Mouse (Mus musculus) embryo, embryonic 10.5 days (tissue): Measurements from ENCODE around the gene Entpd1.
A peak's percentile ranks its signal among the peaks of the same experiment; 100 is the strongest.
"Not testable (repeated sequence)": the region's sequence is repeated elsewhere in the genome, so short reads cannot be mapped to it uniquely, and the experiment has no call there.

Experiments
- DNase-seq: peaks from one replicate; pipeline ENCODE4 v3.0.0-alpha.2; 2015; ENCODE audit warnings: low spot score

Entpd1 gene

GRCm38 (mm10) chr19:40611830-40612506 lies at the start of gene Entpd1, which contains the start of gene Tctn3:
Gene Entpd1 (plus strand): TSS chr19:40612366.
Gene Tctn3 (minus strand): TSS chr19:40612233.
- peak; percentile 99 for DNase-seq

GRCm38 (mm10) chr19:40563880-40564645 lies 48.1 kb upstream of the Entpd1 start:
- no peak for DNase-seq

- no peak for DNase-seq
Observed at GRCm38 (mm10) chr19:40567616-40568015, 44.5 kb upstream of the Entpd1 start.

GRCm38 (mm10) chr19:40570726-40571125 lies 41.4 kb upstream of the Entpd1 start:
- no peak for DNase-seq

GRCm38 (mm10) chr19:40575438-40575837 lies 36.7 kb upstream of the Entpd1 start:
- no peak for DNase-seq

GRCm38 (mm10) chr19:40580902-40581301 lies 31.3 kb upstream of the Entpd1 start:
- DNase-seq = no peak

GRCm38 (mm10) chr19:40581662-40582061 lies 30.5 kb upstream of the Entpd1 start:
- DNase-seq = no peak

- peak; percentile 3 for DNase-seq
Observed at GRCm38 (mm10) chr19:40586908-40587307, 25.3 kb upstream of the Entpd1 start.

- DNase-seq = peak; percentile 18
Observed at GRCm38 (mm10) chr19:40587491-40588292, 24.5 kb upstream of the Entpd1 start.

GRCm38 (mm10) chr19:40588293-40588654 lies 23.9 kb upstream of the Entpd1 start, which contains the start of gene Aldh18a1:
Gene Aldh18a1 (minus strand): TSS chr19:40588463.
- DNase-seq = peak; percentile 97

- DNase-seq = peak; percentile 96
Observed at GRCm38 (mm10) chr19:40588847-40589529, 23.2 kb upstream of the Entpd1 start.

GRCm38 (mm10) chr19:40589530-40589880 lies 22.7 kb upstream of the Entpd1 start:
- no peak for DNase-seq

GRCm38 (mm10) chr19:40595231-40595630 lies 16.9 kb upstream of the Entpd1 start:
- DNase-seq = no peak

- DNase-seq = no peak
Observed at GRCm38 (mm10) chr19:40595831-40596230, 16.3 kb upstream of the Entpd1 start.

GRCm38 (mm10) chr19:40600846-40601245 lies 11.3 kb upstream of the Entpd1 start:
- DNase-seq = not testable (repeated sequence)

GRCm38 (mm10) chr19:40601870-40602269 lies 10.3 kb upstream of the Entpd1 start:
- DNase-seq = no peak

GRCm38 (mm10) chr19:40605189-40605588 lies 7.0 kb upstream of the Entpd1 start:
- DNase-seq = no peak

GRCm38 (mm10) chr19:40607676-40608075 lies 4.5 kb upstream of the Entpd1 start:
- DNase-seq = no peak

GRCm38 (mm10) chr19:40614811-40615210 lies 2.6 kb downstream of the Entpd1 start:
- no peak for DNase-seq

GRCm38 (mm10) chr19:40616021-40616420 lies 3.9 kb downstream of the Entpd1 start:
- no peak for DNase-seq

GRCm38 (mm10) chr19:40621616-40622015 lies 9.4 kb downstream of the Entpd1 start:
- DNase-seq = not testable (repeated sequence)

GRCm38 (mm10) chr19:40625935-40626334 lies 13.8 kb downstream of the Entpd1 start:
- no peak for DNase-seq
